Mouse (Mus musculus) G1E (cell line): ENCODE measurements at regions not wholly inside any gene's neighbourhood (a gene's known extent, or its start where the extent isn't known, plus 50 kb on each side); places are given as distances from the start of the nearest gene placed in this dataset.

Experiments used
- CTCF ChIP-seq: IDR thresholded peaks from 2 replicates; pipeline ENCODE4 v1.5.1; 2012; ENCODE audit warnings: low read depth, low read length, inconsistent platforms, mixed read lengths
- GATA1 ChIP-seq: IDR thresholded peaks from 2 replicates; pipeline ENCODE4 v1.6.1; 2012; ENCODE audit warnings: borderline replicate concordance, low read length, inconsistent platforms, mixed read lengths
- GATA2 ChIP-seq: IDR thresholded peaks from 2 replicates; pipeline ENCODE4 v1.6.1; 2012; ENCODE audit warnings: low read depth, low read length, inconsistent platforms, borderline replicate concordance
- POLR2AphosphoS5 ChIP-seq: IDR thresholded peaks from 2 replicates; pipeline ENCODE4 v1.6.1; 2012; ENCODE audit warnings: low read depth, low read length, inconsistent platforms; ENCODE audit not compliant: insufficient replicate concordance
- TAL1 ChIP-seq: conservative IDR thresholded peaks from 2 replicates; pipeline ENCODE4 v1.6.1; 2012; ENCODE audit warnings: low read depth, low read length, inconsistent platforms, mixed read lengths

GRCm38 (mm10) chr12:25273631-25274305 is 176.8 kb upstream of the Id2 start:
- TF ChIP-seq CTCF (no peak), GATA2 (no peak), TAL1 (no peak), GATA1 (no peak), POLR2AphosphoS5 (no peak)
